Mouse (Mus musculus): ENCODE measurements around the gene Naa38.

Gene Naa38

GRCm38 (mm10) chr11:69395235-69395633 is at the start of gene Naa38, which contains the start of gene Cyb5d1:
TSS of gene Naa38 (plus strand) at chr11:69395487.
TSS of gene Cyb5d1 (minus strand) at chr11:69395631.
- peak; percentile 87 to 88 for DNase-seq

GRCm38 (mm10) chr11:69346441-69346840 is 48.8 kb upstream of the Naa38 start:
- DNase-seq: no peak

- no peak for DNase-seq
These were observed 38.7 kb upstream of the Naa38 start for GRCm38 (mm10) chr11:69356544-69356943.

- DNase-seq: no peak
These were observed 37.6 kb upstream of the Naa38 start for GRCm38 (mm10) chr11:69357690-69358089.

GRCm38 (mm10) chr11:69362021-69362420 is 33.3 kb upstream of the Naa38 start:
- DNase-seq: no peak

GRCm38 (mm10) chr11:69362479-69362878 is 32.8 kb upstream of the Naa38 start:
- no peak for DNase-seq

DNA sequence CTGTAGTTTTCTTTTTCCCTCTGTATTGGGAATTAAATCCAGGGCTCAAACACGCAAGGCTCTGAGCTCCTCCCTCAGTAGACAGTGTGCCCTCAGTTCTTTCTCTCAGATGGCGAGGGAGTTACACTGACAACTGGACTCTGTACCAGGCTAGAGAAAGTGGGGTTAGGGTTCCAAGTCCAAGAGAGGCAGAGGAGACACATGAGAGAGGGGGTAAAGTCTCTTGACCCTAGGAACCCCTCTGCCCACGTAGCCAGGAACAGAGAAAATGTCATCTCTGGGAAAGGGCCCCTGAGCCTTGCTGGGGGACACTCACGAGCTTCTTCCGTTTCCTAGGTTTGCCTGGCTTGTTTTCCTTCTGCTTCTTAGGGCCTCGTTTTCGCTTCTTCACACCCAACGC is 30.9 kb upstream of the Naa38 start:
- no peak for DNase-seq

- DNase-seq: no peak
These were observed 30.4 kb upstream of the Naa38 start for GRCm38 (mm10) chr11:69364910-69365309.

DNA sequence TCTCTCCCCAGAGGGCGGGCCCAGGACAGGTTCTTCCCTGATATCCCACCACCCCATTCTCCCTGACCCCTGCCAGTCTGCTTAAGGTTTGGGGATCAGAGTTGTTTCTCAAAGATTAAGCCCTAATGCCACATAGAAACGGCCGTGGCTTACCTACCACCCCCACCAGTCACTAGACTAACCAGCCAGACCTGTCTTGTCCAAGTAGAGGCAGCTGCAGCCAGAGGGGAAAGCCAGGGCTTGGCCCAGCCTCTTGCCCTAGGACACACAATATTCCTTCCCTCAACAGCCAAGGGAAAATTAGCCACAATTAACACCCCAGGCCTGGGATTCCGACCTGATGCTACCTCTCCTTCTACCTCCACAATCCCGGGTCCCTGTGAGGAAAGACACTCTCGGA is 29.6 kb upstream of the Naa38 start:
- DNase-seq: no peak

DNA sequence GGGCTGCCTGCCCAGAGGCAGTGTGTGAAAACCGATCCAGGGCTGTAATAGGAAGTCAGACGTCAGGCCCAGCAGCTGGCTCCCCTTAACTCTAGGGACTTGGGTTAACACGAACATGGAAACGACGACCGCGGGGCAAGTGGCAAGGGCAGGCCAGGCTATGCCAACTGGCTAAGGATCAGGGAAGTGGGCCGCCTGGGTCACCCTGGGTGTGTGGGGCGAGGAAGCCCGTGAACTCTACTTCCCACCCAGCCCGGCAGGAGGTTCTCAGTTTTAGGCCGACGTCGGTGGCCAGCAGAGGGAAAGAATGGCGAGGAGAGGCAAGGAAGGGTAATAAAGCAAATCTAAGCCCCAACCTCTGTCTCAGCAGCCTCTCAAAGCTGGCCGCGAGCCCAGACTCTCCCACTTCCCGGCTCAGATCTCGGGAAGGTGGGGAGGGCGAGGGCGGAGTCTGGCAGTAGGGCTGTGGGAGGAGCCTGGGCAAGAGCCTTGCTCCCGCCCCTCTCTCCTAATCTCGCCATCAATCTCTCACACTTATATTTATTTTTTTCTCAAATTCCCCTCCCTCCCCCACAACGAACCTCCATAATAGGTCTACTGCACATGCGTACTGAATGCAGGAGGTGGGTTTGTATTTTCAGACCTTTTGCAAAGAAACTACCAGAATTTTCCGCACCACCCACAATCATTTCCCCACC is 29.0 kb upstream of the Naa38 start:
- peak; percentile 80 for DNase-seq

- DNase-seq: peak; percentile 57 to 60
These were observed 28.3 kb upstream of the Naa38 start for GRCm38 (mm10) chr11:69366855-69367615.

DNA sequence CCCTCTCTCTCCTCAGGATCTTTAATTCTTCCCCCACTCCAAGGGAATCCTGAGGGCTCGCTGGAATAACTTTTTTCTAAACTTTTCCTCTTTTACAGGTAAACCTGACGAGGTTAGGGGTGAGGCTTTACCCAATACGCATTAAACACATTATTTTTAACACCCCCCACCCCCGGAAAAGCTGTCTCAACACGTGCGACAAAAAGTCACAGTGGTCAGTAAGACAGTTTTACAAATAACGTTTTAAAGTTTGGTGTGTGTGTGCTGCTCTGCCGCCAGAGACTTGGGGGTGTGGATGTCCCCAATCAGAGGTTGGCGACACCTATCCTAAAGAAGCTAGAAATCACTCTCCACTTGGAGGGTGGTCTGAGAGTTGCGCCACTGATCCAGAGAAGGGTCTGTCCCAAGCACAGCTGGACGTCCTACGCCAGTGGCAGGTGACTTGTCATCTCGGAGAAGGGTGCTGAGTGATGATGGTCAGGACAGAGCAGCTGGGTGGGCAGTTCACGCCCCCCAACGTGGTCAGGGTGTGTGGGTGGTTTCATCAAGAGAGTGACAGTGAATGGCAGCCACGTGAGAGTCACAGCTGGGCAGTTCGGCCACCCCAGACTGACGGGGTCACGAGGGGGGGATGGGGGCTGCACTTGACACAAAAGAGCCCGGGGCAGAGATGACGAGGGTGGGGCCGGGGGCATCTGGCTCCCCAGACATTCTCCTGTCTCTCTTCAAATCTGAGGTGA is 27.5 kb upstream of the Naa38 start:
- DNase-seq: peak in 1 of 2 experiments; percentile 46

GRCm38 (mm10) chr11:69368356-69369214 is 26.7 kb upstream of the Naa38 start:
- DNase-seq: peak; percentile 46 to 57

DNA sequence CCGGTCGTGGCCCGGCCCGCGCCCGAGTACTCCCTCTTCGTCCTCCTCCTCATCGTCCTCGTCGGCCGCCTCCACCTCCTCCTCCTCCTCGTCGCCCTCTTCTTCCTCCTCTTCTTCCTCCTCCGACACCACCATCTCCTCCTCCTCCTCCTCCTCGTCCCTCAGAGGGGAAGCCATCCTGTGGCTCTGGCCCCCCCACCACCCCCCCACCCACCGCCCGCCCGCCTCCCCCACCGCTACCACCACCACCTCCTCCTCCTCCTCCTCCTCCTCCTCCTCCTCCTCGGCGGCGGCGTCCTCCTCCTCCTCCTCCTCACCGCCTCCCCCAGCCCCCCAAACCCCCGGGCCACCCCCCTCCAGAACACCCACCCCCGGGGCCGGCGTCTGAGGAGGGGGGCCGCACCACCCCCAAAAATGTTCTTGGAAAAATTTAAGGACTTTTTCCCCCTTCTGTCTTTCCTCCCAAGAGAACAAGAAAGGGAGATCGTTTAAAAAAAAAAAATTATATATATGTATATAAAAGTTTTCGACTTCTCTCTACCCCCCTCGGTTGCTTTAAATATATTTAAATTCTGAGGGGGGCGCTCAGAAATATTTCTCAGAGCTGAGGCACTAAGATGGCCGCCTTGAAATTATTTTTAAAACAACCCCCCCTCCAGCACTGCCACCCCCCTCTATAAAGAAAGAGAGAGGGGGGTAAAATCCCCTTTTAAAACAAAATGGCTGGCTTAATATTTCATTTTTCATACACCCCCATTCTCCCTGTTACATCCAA is 25.9 kb upstream of the Naa38 start, which contains the start of gene Chd3:
Gene Chd3 (minus strand): TSS at position 192 of the 775 bp plus-strand sequence.
- DNase-seq: peak in 1 of 2 experiments; percentile 43

DNA sequence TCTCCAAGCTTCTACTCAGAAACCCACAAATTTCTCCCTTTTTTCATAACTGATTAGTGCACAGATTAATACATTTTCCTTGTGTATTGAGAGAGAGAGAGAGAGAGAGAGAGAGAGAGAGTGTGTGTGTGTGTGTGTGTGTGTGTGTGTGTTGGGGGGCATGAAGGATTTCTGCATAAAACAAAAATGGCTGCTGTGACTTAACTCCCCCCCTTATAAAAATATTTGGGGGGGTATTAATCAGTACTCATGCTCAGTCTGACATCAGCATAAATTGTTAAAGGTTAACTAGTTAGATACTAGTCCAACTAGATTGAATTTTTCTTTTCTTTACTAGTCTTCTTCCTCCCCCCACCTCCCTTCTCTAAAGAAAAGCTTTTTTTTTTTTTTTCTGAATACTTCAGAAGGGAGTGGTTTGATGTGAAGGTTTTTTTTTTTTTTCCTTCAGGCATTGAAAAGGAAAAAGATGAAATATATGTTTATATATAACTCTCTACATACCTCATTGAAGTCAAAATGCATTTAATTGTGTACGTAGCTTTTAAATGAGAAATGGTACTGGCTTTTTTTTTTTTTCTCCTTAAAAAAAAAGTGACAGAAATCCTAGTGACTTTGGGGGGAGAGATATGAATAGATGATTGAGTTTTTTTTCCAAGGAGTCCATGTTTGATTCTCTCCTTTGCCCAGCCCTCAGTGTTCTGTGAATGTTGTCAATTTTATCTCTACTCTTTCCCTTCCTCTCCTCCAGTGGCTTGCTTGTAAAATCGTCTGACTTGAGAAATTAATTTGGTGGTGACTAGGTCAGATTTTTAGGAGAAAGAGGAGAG is 25.1 kb upstream of the Naa38 start:
- no peak for DNase-seq

DNA sequence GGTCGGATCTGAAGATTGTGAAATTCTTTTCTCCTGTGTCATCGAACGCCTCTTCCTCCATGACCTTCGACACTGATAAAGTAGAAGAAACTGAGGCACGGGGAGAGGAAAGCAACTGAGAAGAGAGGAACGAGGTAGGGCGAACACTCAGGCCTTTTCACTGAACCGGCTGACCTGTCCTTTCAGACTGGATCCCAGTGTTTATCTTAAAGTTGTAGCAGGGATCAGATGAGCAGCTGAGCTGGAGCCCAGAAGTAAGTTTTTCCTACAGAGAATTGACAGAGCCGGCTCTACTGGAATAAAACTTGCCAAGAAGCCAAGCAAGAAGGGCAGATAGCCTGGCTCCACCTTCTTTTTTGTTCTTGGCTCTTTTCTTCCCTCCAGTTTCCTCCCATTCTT is 24.5 kb upstream of the Naa38 start:
- no peak for DNase-seq

GRCm38 (mm10) chr11:69371601-69372000 is 23.7 kb upstream of the Naa38 start:
- DNase-seq: no peak

DNA sequence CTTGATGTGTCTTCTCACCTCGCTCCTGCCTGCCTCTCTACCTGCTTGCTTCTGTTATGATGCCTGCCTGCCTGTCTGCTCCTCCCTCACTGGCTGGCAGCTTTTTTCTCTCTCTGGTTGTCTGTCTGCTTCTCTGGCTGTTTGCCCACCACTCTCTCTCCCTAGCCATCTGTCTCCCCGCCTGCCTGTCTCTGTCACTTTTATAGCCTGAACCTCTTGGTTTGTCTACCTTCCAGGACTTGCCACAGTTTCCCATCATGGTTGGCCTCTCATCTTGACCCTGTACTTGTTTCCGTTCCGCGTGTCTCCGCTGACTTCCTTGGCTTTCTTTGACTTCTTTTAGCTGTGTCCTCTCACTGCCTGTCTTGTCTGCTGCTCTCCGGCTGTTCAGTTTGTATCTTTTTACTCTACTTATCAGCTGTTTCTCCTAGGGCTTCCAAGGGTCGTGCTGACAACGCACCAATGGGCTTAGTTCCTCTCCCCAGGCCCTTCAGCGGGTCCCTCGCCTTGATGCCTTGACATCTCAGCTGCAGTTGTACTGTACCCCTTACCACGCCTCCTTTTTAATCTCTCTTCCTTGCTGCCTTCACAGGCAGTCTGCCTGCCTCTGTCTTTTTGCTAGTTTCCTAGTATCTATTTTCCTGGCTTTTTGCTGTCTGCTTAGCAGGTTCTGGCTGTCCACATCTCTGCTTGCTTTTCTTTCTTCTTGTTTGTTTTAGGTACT is 23.1 kb upstream of the Naa38 start:
- DNase-seq: no peak

DNA sequence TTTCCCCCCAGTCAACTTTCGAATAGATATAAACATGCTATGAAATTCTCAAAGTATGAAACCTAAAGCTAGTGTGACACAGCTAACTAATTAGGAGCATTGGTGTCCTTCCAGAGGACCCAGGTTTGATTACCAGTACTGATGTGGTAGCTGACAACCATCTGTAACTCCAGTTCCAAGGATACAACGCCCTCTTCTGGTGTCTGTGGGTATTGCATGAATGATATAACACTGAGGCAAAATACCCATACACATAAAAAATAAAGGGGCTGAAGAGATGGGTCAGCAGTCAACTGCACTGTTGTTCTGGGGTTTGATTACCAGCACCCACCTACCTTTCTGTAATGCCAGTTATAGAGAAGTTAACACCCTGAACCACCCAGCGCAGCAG is 22.5 kb upstream of the Naa38 start:
- DNase-seq: peak; percentile 54 to 62

Data from B cell, adult 2 months (primary cell).